Mouse (Mus musculus) natural killer cell, adult 2 months (primary cell): ENCODE results near the gene Utf1.

Experiments used
- DNase-seq, 2 experiments: peaks; one replicate each; pipeline ENCODE4 v3.0.0; 2022; ENCODE audit warnings: low spot score in 2 of 2

Utf1 gene

DNA sequence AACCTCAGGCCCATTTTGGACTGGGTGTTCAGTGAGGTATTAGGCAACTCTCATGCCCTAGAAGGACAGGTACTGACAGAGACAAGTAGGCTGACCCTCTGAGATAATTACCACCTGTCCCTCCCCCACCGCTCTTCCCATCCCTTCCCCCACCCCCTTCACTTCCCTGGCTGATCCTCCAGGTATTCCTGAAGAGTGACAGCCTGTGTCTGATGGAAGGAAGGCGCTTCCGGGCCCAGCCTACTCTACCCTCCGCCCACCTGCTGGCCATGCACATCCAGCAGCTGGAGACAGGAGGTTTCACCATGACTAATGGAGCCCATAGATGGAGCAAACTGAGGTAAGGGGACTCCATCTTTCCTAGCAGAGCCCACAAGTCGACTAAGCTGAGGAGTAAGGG, 5.8 kb upstream of the Utf1 start:
- DNase-seq = no peak

DNA sequence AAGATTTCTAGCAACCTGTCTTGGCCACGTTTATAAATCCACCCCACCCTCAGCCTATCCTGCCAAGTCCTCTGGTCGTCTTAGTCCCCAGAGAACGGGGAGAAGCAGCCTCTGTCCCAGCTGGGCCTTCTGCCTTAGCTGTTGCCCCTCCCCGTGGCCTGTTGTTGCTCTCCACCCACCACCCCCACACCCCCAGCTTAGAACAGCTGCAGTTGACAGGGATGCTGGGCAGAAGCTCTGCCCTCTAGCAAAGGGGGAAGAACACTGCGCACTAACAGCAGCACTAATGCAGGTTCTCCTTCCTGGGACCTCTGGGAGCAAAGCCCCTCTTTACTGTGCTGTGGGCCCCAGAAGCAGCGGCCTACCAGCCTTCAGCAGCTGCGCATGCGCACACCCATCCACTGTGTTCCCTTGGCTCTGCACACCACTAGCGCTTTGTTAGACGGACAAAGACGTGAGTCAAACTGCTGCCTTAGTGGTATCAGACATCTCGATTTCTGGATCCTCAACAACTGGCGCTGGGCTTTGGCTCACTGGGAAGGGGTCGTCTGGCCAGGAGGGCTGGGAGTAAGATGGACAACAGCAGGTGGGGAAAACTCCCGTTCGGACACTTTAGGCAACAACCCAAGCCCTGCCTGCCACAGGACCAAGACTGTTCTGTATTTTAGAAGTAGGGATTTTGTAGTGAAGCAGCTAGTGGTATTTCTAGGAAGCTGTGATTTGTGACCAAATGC, 2.9 kb upstream of the Utf1 start:
- DNase-seq = no peak

DNA sequence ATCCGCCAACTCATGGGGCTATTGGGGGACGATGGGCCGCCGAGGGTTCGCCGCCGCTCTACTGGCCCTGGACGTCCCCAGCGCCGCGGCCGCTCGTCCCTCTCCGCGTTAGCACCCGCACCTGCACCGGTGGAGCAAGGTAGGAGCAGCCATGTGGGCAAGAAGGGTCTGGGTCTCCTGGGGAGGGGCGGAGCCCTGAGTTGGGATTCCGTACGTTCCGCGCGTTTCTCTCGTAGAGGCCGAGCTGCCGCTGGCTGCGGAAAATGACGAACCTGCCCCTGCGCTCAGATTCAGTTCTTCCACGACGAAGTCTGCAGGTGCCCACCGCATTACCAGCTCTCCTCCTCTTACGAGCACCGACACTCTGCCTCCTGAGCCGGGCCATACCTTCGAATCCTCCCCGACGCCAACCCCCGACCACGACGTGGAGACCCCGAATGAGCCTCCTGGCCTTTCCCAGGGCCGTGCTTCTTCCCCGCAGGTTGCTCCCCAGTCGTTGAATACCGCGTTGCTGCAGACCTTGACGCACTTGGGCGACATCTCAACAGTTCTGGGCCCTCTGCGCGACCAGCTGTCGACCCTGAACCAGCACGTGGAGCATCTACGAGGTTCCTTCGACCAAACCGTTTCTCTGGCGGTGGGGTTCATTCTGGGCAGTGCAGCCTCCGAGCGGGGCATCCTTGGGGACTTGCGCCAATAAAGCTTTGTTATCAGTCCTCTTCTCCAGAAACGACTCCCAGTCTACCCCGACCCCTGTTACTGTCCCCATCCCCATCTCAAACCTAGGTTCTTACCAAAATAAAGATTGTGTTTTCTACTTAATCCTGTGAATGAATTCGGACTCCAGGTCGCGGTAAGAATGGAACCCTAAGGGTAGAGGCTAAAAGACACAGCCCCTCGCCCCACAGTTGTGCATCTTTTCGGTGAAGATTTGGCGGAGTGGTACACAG, 977 bp downstream of the Utf1 start:
- peak in 1 of 2 experiments; percentile 11 for DNase-seq

DNA sequence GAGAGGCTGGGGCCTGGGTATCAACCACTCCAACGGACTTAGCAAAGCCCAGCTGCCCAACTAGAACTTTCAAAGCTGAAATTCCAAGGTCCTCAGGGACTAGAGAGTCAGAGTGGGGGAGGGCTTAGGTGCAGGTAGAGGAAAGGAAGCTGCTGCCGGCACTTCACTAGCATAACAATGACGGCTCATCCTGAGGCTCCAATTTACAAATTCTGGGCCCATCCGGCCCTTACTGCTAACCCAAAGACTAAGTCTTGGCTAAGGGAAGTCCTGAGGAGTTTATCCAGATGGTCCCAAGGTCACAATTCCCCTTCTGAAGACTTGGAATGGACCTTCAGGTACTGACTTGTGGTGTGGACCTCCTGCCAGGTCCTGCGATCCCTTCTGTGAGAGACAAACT, 1.9 kb downstream of the Utf1 start:
- no peak for DNase-seq

DNA sequence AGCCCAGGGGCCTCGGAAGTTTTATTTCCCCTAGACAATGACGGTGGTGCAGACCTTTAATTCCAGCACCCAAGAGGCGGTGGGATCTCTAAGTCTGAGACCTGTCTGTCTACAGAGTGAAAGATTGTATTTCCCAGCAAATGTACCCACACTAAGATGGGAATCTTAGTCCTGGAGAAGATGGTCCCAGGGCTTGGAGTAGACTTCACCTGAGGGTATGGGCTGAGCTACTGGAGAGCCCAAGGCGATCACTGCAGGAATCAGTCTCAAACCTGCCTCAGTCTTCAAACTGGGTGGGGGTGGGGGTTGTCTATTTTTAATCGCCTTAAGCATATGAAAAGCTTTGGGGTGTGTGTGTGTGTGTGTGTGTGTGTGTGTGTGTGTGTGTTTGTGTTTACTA, 2.4 kb downstream of the Utf1 start:
- DNase-seq = no peak

DNA sequence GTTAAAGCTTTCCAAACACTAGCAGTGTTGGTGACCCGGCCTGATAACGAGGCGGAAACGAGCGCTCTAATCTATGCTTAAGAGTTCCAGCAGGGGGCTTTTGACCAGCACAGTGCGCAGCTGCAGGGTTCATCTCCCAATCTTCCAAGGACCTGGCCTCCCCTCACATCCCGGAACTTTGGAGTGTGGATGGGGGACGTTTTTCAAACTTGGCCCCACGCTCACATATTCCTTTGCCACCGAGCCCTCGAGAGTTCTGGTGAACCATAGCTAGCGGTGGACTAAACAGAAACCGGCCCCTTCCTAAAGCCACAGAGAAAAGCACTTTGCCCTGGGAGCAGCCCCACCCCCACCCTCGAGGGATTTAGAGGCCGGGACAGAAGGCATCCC, 6.3 kb downstream of the Utf1 start:
- peak; percentile 53 to 59 for DNase-seq

DNA sequence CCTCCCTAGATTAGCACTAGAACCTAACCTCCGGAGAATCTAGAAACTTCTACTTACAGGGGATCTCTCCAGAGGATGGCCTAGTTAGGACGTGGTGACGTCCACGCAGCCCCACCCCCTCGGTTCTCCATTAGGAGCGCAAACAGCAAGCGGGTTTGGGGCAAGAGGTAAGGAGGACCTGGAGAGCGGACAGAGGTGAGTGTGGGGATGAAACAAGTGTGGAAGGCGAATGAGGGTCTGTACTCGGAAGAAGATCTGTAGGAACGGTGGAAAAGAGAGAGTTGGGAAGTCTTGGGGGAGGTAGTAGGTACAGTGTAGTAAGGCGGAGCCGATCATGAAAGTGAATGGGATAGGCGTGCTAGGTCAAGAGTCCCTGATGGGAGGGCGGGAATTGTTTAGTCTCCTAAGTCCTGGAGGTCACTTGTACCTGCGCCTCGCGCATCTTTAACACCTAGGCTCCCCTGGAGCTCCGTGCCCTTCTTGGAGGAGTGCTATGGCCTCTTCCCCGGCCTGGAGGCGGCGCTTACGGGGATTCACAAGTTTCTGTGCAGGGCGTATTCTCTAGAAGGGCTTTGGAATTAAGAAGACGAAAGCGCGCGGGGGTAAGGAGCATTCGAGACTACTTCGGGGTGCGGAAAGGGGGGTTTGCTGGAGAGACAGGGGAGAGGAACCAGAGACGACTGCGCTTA, 6.8 kb downstream of the Utf1 start:
- DNase-seq = peak in 1 of 2 experiments; percentile 44

DNA sequence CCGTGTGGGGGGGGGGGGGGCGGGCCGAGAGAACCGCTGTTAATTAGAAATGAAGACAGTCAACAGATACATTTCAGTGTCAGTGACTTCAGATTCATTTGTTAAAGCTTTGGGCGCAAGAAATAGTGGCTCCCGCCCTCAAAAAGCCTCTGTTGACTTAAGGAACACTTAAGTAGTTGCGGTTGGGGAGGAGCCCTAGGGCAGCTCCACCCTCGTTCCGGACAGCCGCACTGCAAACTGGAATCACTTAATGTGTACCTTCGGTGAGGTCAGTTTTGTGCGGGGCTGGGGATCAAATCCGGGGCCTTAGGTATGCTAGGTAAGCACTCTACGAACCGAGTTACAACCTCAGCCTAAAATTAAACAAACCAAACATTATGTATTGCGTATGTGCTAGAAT, 7.5 kb downstream of the Utf1 start:
- DNase-seq = peak in 1 of 2 experiments; percentile 36

DNA sequence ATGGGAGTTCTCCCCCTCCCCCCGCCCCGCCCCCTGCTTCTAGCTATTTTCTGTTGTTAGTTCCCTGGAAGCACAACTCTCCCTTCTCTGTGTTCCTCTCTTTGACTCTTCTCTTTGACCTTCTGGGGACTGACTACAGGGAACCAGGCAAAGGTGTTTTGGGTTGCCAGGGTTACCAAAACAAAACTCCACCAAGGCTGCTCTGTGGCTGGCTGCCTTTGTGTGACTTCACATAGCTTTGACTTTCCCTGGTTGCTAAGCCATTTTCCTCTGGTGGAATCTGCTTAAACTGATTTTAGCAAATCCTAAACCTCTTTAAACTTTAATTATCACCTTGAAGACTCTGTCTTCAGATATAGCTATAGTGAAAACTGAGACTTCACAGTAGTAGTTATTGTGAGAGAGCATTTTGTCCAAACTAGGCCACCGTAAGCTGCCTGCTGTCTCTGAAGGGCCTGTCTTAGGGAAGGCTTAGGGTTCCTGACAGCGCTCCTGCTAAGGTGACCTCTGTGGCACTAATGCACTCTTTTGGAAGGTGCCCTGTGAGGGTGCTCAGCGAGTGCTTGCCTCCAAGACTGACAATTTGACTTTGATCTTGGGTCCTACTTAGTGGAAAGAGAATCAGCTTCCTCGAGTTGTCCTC, 8.5 kb downstream of the Utf1 start:
- no peak for DNase-seq

DNA sequence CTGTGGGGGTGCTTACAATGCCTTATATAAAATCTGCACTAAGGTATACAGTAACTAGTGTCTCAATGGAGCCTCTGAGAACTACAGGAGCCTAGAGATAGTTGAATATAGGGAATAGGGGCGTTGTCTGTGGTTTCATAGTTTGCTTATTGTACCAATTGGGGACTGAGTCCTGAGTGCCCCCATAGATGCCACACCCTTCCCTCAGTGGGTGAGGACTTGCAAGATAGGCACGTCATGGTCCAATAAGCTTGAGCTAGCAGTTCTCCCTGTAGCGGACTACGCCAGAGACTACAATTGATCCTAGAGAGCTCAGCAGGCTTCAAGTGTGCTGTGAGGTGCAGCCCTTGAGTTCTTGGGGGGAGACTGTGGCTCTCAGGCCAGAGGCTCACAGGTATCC, 11.9 kb downstream of the Utf1 start:
- DNase-seq = no peak

DNA sequence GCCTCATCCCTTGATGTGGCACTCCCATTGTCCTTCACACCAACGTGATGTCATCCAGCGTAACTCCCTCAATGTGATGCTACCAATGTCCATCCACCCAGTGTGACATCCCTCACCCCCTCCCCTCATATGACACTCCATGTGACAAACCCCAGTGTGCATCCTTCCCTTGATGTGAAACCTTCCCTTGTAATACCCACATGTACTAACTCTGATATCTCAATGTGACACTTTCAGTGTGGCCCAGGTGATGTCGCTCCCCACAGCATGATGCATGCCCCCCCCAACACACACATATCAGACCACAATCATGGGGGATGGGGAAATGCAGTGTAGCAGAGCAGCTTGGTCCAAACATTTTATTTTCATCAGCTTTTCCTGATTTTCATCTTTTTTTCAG, 13.1 kb downstream of the Utf1 start:
- peak; percentile 52 to 70 for DNase-seq

DNA sequence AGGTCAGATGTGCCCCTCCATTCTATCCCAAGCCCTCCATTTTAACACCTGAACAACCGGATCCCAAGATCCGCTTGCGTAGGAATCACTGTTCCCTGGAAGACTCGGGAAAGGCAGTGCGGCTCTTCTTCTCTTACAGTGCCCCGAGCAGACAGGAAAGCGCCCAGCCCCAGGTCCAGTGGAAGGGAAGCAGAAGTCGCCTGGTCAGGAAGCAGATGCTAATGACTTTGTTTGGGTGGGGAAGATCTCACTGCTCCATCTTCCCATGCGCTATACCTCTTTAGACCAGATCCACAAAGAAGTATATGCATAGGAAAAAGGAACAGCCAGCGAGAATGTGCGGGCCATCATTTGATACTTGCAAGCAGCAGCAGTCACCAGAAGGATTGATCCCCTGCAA, 13.8 kb downstream of the Utf1 start:
- DNase-seq = no peak

DNA sequence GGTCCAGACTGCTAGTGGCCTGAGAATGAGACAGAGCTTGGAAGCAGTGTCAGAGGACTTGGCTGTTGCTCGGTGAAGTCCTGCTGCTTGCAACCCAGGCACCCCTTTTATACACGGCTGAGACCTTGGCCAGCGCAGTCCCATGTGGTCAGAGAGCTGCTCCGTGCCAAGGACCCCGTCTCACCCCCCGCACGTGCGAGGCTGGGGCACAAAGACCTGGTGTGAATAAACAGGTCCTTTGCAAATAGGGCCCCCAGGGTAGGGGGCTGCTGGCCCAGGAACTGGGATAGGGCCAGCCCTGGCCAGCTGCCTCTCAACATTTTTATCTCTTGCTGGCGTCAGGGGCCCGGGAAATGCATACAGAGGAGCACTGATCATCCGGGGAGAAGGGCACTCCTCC, 14.4 kb downstream of the Utf1 start:
- no peak for DNase-seq

DNA sequence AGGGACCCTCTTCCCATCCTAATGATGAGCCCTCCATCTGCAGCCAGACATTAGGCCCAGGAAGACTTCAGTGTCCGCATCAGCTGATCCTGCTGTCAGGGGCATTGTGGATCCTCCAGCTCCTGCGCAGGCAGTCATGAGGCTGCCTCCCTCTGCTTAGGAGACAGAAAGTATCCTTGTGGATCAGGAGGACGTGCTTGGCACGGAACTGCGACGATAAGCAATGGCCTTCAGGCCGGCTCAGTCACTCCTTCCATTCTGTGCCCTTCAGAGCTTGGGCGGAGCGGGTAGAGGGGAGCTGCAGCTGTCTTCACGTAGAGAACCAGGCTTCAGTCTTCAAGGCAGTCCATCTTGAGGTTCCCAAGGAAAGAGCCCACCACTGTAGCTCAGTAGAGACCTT, 17.6 kb downstream of the Utf1 start:
- no peak for DNase-seq

DNA sequence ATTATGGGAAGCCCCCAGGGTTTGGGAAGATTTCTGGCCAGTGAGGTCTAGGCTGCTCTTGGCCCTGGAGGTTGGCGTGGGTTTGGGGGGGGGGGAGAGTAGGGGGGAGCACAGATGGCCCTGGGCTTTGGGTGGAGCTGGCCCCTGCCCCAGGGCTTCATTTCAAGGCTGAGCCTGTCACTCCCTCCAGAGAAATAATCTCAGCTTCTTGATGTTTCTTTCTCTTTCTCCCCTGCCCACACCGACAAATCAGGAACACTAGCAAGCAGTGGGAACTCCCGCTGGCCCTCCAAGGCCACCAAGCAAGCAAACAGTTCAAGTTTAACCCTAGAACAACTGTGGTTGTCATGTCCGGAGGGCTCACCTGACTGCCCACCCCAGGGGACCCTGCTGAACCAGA, 20.2 kb downstream of the Utf1 start:
- no peak for DNase-seq

DNA sequence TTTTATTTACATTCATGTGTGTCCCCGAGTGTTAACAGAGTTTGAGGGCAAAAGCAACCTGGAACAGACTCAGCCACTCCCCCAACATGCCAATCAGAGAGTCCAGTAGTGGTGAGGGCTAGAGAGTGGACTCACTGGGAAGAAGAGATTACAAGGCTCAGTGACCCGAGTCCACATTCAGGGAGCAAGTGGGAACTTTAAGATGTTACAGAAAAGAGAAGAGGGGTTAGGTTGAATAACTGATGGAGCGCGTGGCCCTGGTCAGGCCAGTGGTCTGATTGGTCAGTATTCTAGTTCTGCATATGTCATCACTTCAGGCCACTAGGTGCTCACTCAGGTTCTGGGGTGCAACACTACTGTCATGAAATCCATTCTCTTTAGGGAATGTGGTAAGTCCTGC, 23.6 kb downstream of the Utf1 start:
- DNase-seq = no peak

DNA sequence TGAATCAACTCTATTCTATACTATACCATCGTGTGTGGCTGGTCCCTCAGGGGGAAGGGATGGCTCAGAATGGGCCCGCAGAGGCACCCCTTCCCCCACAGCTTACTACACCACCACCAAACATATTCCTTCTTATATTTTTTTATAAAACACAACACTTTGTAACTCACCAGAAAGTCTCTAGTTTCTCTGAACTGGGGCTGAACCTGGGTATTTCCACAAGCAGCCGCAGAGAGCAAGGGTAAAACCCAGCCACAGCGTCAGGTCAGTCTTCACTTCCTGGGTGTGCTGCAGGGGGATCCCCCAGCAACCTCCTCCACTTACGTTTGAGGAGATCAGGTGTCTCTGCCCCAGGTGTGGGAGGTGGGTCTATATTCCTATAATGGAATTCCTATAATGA, 24.8 kb downstream of the Utf1 start:
- peak; percentile 81 to 87 for DNase-seq

DNA sequence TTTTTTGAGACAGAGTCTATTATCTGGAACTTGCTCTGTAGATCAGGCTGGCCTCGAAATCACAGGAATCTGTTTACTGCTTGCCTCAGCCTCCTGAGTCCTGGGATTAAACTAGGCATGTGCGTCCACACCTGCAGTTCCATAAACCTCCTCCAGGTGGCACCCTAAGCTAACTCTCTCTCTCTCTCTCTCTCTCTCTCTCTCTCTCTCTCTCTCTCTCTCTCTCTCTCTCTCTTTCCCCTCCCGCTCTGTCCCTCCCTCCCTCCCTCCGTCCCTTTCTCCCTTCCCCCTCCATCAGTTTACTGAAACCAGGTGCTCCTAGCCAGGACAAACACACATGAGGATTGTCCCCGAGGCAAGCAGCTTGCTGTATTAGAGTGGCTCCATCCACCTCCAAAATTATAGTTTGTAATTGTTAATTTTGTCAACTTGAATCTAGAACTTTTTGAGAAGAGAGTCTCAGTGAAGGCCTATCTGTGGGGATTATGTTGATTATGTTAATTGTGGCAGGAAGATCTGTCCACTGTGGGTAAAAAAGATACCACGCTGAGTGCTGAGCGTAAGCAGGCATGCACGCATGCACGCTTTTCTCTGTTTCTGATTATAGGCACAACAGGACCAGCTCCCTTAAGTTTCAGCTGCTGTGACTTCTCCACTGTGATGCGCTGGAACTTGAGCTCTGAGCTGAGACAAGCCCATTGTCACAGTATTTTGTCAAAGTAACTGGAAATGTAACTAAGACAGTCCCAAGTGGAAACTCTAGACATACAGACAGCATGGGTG, 25.9 kb downstream of the Utf1 start:
- DNase-seq = peak; percentile 82

DNA sequence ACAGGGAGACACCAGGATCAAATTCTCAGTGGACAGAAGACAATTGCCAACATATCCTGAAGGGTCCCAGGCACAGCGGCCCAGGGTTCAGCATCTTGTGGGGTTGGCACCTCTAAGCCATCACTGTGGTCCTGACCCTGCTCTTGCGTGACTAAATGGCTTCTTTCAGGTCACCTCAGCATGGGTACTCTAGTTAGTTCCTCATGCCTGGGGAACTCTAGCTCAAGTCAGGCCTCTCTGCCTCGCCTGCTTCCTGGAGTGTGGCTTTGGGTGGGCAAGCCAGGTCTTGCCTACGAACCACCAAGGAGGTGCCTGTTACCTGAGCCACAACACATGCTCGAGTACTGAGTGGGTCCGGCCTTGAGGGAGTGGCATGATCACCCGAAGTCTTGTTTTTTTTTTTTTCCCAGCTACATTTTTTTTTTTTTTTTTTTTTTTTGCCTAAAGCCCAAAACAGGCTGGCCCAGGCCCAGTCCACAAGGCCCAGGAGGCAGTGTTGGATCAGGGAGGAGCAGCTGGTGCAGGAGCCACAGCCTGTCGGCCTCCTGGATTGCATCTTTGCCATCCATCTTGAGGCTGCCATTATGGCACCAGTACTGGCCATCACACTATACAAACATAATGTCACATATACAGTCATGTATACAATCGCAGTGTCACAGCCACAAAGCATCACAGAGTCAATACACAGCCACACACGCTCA, 26.8 kb downstream of the Utf1 start:
- no peak for DNase-seq

DNA sequence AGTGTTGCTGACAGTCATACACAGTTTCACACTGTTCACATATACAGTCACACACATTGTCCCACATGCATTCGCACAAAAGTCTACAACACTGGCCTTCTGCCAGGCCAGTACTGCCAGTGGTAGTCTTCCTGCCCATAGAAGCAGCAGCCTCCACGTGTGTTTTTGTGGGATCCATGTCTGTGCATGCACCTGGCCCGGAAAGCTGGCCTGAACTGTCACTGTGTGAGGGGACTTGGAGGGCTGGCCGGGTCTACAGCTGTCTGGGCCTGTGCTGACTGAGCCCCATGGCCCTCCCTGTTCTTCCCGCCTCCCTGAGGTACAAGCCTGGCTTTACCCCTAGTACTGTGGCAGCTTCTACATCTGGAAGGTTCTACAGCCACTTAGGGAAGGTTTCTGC, 27.4 kb downstream of the Utf1 start:
- no peak for DNase-seq

DNA sequence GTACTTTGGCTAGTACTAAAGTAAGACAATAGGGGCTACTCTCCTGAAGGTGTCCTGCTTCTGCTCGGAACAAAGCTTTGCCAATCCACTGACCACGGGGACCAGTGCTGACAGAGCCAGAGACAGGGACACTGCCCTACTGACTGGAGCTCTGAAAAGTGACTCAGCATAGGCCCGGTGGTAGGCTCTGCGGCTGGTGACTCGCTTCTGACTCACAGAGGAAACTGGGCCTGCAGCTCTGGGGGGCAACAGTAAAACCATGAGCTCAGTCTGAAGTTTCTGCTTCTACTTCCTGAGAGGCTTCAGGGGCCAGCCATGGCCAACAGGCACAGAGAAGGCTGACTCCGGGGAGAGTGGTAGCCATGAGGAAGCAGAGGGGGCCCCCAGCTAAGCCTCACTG, 27.8 kb downstream of the Utf1 start:
- DNase-seq = peak; percentile 66 to 77
